Mouse (Mus musculus): ENCODE data around the gene Foxa1.

The Foxa1 gene

DNA sequence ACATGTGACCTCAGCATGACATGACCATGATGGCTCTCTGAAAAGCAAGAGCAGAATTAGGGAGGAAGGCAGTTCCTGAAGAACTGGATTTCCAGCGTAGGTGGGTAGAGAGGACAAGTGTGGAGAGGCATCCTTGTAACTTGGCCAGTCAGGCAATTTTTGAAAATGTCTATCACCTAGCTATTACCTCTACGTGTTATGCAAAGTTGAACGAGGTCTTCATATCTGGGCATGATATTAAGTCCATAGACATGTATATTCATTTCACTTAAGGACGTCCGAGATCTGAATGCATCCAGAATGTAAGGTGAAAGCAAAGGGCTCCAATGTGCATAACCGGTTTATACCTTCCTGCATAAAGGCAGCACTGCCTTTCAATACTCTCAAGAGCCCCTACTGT, 5.6 kb downstream of the Foxa1 start:
- no peak for ATAC-seq (ENCODE audit: low TSS enrichment)

DNA sequence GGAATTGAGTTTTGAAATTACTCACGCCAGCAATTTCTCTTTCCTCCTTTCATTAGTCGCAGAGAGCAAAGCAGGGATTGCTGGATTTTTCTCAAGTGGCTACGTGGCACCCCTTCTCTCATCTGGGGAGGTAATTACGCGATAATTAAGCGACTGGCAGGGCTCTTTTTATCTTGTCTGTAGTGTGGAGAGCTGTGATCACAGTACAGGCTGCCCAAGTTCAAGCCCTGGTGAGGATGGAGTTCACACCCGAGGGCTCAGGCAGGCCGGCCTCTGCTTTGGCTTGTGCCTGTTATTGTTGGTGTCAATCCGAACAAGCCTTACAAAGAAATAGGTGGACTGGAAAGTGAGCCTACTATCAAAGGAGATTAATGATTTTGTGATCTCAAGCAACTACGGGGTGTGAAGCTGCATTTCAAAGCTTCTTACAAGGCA, 7.1 kb downstream of the Foxa1 start:
- no peak for ATAC-seq (ENCODE audit: low TSS enrichment)

DNA sequence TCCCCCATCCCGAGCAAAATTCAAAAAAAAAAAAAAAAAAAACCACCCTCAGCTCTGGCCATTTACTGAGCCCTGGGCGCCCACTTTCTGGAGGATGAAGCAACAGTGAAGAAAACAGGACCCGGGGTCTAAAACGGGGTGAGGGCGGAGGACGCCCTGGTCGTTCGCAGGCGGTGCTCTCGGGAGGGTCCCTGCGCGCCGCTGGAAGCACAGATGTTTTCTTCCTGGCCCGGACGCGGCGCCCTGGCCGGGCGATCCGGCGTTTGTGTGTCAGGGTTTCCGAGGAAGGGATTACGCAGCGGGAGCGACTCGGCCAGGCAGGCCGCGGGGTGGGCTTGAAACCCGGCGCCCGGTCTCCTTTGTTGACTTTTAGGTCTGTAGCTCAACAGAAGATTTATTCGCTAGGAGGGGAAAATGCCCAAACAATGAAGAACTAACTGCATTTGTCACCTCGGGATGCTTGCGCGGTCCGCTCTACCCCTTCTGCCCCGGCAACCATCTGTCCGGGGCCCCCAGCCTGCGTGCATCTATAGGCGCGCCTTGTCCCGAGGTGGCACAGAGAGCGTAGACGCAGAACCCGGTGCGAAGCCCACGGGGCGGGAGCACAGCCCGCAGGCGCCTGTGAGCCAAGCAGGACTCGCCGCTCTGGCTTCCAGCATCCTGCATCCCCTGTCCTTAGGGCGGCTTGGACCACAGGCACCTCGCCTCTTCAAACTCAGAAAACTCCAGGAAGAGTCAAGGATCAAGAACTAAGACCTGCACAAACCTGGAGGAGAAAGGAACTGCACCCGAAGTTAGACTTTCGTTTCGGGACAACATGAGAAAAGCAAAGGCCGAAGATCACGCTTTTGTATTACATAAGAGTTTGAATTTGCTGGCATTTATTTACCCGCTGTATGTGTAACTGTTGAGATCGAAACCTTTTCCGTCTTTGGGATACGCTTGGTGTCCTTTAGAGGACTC, 7.8 kb downstream of the Foxa1 start:
- no peak for ATAC-seq (ENCODE audit: low TSS enrichment)

- ATAC-seq (ENCODE audit: low TSS enrichment): no peak
Measured at GRCm38 (mm10) chr12:57537791-57538587, 8.7 kb downstream of the Foxa1 start.

DNA sequence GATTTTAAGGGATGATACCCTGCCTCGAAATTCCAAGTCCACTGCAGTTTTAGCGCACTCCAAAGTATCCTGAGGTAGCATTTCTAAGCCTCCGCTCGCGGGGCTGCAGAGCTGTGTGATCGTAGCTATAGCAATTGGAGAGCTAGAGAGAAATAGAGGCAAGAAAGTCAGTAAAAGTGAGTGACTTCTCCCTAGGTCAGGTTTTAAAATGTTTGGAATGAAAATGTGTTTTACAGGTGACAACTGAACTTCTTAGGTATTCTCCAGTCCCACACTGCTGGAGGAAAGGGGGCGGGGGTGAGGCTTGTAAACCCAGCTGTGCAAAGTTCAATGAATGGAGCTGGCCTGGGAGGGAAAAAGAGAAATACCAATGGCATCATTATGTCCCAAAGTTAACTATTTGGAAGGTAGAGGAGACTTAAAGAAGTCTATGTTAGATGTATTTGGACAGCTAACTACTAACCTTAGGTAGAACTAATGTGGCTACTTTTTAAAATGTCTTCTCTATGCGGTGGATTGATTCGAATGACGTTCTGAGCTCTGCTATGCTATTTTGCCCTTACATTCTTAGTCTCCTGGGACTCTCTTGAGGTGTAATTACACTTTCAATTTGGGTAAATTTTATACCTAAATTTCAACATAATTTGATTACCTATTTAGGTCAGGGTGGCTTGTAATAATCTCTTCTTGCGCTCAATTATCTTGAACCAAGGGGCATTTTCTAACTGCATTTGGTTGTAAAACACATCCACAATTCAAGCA, 9.6 kb downstream of the Foxa1 start:
- ATAC-seq (ENCODE audit: low TSS enrichment): no peak

DNA sequence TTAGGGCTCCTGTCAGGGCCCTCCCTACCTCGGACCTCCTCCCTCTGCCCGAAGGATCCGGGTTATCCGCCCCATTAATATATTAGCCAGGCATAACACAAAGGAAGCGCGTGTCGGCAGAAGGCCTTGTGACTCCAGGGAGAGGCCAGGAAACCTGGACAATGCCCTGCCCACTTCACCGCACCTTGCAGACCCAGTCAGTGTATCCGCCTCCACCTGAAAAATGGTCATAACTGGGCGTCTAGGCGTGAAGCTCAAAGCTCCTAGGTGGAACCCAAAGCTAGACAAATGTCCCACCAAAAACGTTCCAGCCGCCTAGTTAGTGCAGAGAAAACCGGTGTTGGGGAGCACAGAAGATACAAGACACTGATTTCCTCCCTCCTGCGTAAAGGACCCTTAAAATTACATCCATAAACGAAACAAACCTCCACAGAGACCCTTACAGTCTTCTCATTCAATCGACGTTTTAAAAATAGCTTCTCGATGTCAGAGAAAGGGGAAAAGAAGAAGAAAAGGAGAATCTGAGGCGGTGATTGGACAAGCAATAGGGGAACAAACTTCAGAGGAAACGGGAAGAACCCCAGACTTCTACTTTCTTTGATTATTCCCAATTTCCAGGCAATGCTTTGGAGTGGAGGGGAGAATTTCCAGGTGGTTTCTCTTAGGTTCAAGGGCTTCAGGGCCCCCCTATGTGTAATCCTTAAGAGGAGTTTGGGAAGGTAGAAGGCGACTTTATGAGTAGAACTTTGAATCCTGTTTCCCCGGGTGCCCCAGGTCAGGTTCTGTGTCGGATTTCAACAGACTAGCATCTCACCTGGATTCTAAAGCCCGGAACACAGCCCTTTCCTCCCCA, 10.4 kb downstream of the Foxa1 start:
- ATAC-seq (ENCODE audit: low TSS enrichment): no peak

GRCm38 (mm10) chr12:57534879-57535611, 11.7 kb downstream of the Foxa1 start:
- ATAC-seq (ENCODE audit: low TSS enrichment): no peak

GRCm38 (mm10) chr12:57534517-57534878, 12.2 kb downstream of the Foxa1 start:
- no peak for ATAC-seq (ENCODE audit: low TSS enrichment)

DNA sequence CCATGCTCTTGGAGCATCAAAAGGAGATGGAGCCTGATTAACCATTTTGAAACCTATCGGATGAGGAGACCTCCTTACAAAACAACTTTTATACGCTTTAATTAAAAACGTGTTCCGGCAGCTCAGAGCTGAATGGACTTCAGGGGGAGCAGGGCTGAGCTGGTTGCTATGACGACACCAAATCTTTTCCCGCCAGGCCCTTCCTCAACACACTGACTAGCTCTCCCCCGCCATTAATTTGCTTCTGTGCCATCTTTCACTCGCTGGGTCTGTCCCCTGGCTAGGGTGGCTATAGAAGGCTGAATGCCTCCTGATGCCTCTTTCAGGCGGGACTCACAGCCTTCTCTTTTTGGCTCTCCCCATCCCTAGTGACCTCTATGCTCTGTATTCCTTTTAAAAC, 16.2 kb downstream of the Foxa1 start:
- no peak for ATAC-seq (ENCODE audit: low TSS enrichment)

GRCm38 (mm10) chr12:57528335-57528734, 18.4 kb downstream of the Foxa1 start:
- ATAC-seq (ENCODE audit: low TSS enrichment): no peak

DNA sequence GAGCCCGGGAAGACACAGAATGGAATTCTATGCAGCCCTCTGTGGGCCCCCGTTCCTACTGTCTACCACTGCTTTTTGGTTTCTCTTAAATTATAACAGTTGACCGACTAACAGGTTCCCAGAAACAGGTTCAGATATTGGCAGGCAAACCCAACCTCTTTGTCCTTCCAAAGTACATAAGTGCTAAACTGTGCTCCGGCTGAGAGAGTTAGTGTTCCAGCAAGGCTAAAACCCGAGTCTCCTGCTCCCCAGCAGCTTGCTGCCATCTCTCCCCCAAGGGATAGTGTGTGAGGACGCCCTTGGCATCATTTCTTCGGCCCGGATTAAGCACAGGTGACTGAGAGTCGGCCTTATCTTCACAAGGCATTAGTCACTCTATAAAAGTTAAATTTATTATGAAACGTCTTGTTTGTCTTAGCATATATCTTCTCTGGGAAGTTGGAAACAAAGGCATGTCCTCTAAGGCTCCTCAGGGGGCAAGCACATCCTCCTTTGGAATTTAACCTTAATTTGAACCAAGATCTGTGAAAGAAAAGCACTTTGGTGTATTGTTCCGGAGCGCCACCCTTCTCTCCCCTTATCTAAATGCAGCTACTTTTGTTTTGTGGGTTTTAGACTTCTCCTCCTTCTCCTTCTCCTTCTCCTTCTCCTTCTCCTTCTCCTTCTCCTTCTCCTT, 30.9 kb downstream of the Foxa1 start:
- no peak for ATAC-seq (ENCODE audit: low TSS enrichment)

GRCm38 (mm10) chr12:57514552-57514951, 32.2 kb downstream of the Foxa1 start:
- no peak for ATAC-seq (ENCODE audit: low TSS enrichment)

DNA sequence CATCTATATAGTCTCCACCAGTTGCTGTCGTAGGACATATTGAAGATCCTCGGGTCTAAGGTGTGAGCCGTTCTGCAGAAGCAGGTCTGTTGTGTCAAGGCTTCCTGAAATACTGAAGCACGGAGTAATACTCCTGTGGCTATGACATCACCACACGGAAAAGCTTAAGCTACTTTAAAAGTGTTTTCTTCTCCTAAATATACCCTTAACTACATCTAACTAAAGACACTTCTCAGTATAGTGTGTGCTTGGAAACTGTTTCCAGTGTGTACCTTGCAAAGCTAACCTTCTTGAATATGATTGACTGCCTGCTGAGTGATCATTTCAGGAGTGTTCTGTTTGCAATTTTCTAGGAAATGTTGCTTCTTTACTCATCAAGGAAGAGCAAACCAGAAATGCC, 35.2 kb downstream of the Foxa1 start:
- ATAC-seq (ENCODE audit: low TSS enrichment): no peak

DNA sequence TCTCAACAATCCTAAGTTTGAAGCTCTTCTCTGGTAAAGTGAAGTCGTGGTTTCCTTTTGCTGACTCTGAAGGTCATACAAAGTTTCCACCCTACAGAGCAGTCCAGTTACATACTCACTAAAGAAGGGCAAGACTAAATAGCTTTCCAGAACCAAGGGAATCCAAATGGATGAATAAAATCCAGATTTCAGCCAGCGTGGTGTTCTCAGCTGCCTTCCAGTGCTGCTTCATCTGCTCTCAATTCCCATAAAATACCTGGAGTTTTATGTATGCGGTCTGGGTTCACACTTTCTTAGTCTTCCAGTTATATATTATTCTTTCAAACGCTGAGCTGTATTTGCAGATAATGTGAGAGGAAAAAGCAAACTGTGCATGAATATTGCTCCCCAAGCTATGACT, 35.6 kb downstream of the Foxa1 start:
- no peak for ATAC-seq (ENCODE audit: low TSS enrichment)

- ATAC-seq (ENCODE audit: low TSS enrichment): no peak
Measured at GRCm38 (mm10) chr12:57509726-57510125, 37.0 kb downstream of the Foxa1 start.

DNA sequence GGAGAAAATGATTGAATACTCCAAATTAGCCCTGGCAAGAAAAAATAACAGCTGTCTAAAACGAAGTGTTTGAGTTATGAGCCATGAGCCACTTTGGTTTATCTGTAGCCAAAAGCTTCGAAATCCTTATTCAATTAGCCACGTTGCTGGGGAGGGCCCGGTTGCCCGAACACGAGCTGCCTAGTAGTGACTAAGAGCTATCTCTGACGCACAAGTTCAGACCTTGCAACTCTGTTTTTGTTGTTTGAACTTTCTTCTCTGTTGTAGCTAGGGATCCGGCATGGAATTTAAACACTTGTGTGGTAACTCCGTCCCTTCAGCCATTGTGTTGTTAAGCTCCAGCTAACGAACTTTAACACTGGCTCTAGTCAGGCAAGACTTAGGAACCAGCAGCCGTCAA, 37.8 kb downstream of the Foxa1 start:
- no peak for ATAC-seq (ENCODE audit: low TSS enrichment)

- ATAC-seq (ENCODE audit: low TSS enrichment): no peak
Measured at GRCm38 (mm10) chr12:57505329-57505728, 41.4 kb downstream of the Foxa1 start.

GRCm38 (mm10) chr12:57500246-57500645, 46.5 kb downstream of the Foxa1 start:
- ATAC-seq (ENCODE audit: low TSS enrichment): no peak

DNA sequence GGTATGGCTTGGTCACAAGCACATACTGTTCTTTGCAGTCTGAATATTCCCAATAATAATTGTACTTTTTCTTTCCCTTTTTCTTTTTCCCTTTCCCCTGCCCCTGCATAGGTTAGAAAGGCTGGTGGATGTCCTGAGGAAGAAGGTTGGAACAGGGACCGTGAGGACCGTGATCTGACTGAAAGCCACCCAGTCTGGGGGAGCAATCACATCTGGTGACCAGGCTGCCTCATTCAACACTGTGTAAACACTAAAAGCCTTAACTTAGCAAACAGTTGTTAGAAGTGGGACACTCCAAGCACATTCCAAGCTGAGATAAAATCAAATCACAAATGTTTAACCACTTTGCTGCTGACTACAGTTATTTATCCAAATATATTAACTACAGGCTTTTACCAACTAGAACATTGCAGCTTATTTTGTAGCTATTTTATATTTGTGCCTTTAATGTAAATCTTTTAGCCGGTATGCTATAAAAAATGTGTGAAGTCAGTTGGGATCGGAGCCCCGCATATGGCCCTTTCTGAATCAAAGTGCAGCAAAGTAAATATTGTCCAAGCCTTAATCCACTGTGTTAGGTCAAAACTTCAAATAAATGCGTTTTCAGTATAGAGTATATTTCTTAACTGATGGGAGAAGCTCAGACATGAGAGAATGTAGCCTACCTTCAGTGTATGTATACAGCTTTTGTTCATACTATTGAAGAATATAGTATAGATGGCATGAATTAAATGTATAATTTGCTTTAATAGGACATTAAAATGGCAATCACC, 50.2 kb downstream of the Foxa1 start:
- no peak for ATAC-seq (ENCODE audit: low TSS enrichment)

Data from frontal cortex, adult (tissue).